Mouse (Mus musculus) kidney, postnatal 0 days (tissue): ENCODE measurements around the gene Vmn2r1. TPM values are rescaled to one million over a fixed set of nuclear protein-coding genes. Genes with fewer than 3 reads are reported as not detected.

ENCODE experiments used
- ATAC-seq: fragments of 200-750 bp; cut with Nextera tagmentation; replicated peaks from 2 replicates; pipeline ENCODE4 v1.8.0; 2017; ENCODE audit warnings: low read depth, moderate number of reproducible peaks, moderate TSS enrichment, moderate library complexity; ENCODE audit not compliant: low FRiP score
- DNase-seq: peaks from one replicate; pipeline ENCODE4 v3.0.0-alpha.2; 2016; ENCODE audit warnings: low spot score
- H3K27ac ChIP-seq: fragments of 300-500 bp; sonication (generic); 2 replicates; pipeline ENCODE4 v1.5.1; 2014; ENCODE audit warnings: mild to moderate bottlenecking
- H3K27me3 ChIP-seq: fragments of 300-500 bp; sonication (generic); 2 replicates; pipeline ENCODE4 v1.6.1; 2014; ENCODE audit warnings: low read length, mixed read lengths; ENCODE audit not compliant: insufficient read depth
- H3K36me3 ChIP-seq: fragments of 300-500 bp; sonication (generic); 2 replicates; pipeline ENCODE4 v1.6.1; 2014; ENCODE audit warnings: low read length, mixed read lengths; ENCODE audit not compliant: insufficient read depth
- H3K4me1 ChIP-seq: fragments of 300-500 bp; sonication (generic); replicated peaks from 2 replicates; pipeline ENCODE4 v1.6.1; 2014; ENCODE audit warnings: antibody characterized with exemption, low read length, mixed read lengths; ENCODE audit not compliant: insufficient read depth
- H3K4me2 ChIP-seq: fragments of 300-500 bp; sonication (generic); 2 replicates; pipeline ENCODE4 v1.6.1; 2014; ENCODE audit warnings: mild to moderate bottlenecking, low read length, moderate library complexity, mixed read lengths
- H3K4me3 ChIP-seq: fragments of 300-500 bp; sonication (generic); replicated peaks from 2 replicates; pipeline ENCODE4 v1.5.1; 2014; ENCODE audit warnings: low read depth, low read length
- H3K9ac ChIP-seq: fragments of 300-500 bp; sonication (generic); 2 replicates; pipeline ENCODE4 v1.6.1; 2014; ENCODE audit warnings: low read depth, low read length
- H3K9me3 ChIP-seq: fragments of 300-500 bp; sonication (generic); replicated peaks from 2 replicates; pipeline ENCODE4 v1.6.1; 2016; ENCODE audit warnings: low read length, inconsistent platforms, mixed read lengths
- CTCF ChIP-seq: IDR thresholded peaks from 2 replicates; pipeline ENCODE4 v1.5.1; 2016; ENCODE audit warnings: antibody characterized with exemption, low read depth, mild to moderate bottlenecking, moderate library complexity
- WGBS: fragments of 180-500 bp; shearing (Covaris S2); extraction: QIAGEN DNeasy Blood & Tissue Kit; methylation state at CpG from one replicate; pipeline ENCODE4 v1.1.7; 2014; 5-methylcytosine and 5-hydroxymethylcytosine counted together
- polyA plus RNA-seq: library from polyadenylated mRNA; unstranded; fragments of >200 nt; fragmentation: Nextera tagmentation; extraction: Ambion mirVana; gene quantifications from 2 replicates; pipeline ENCODE4 v1.2.1, GENCODE M21; 2015

Gene Vmn2r1
- 0.05 and 0.09 TPM in 2 replicates for polyA plus RNA-seq

- no peak for TF ChIP-seq CTCF
- ATAC-seq (no peak), DNase-seq (no peak)
- no peaks in the 10 kb centered on the region for H3K27me3 ChIP-seq
- H3K9me3 ChIP-seq: no peaks in the 10 kb centered on the region
- no peaks in the 10 kb centered on the region for H3K36me3 ChIP-seq
- H3K27ac ChIP-seq: no peak within 1 kb of the TSS
- no peak within 1 kb of the TSS for H3K9ac ChIP-seq
- 80% methylated on average over 4 of the region's 4 CpGs for WGBS
- no peak within 1 kb of the TSS for H3K4me3 ChIP-seq
- no peaks in the 10 kb centered on the region for H3K4me1 ChIP-seq
- H3K4me2 ChIP-seq: no peak within 1 kb of the TSS
These were observed at the start of gene Vmn2r1 for GRCm38 (mm10) chr3:64081247-64081646. Vmn2r1 (plus strand) TSS chr3:64081547.

GRCm38 (mm10) chr3:64038136-64038841 lies 43.1 kb upstream of the Vmn2r1 start:
- no peaks in the 10 kb centered on the region for H3K27me3 ChIP-seq
- no peaks in the 10 kb centered on the region for H3K9me3 ChIP-seq
- no peak overlapping the region for H3K27ac ChIP-seq
- 59% methylated on average over 7 of the region's 7 CpGs for WGBS
- no peak overlapping the region for H3K4me3 ChIP-seq
- TF ChIP-seq CTCF: no peak
- no peak overlapping the region for H3K9ac ChIP-seq
- no peak for ATAC-seq
- no peaks in the 10 kb centered on the region for H3K4me1 ChIP-seq
- no peak overlapping the region for H3K4me2 ChIP-seq
- no peak for DNase-seq
- H3K36me3 ChIP-seq: no peaks in the 10 kb centered on the region

- H3K4me2 ChIP-seq: peak overlapping the region; percentile 63
- no peaks in the 10 kb centered on the region for H3K4me1 ChIP-seq
- H3K27me3 ChIP-seq: no peaks in the 10 kb centered on the region
- peak overlapping the region; percentile 47; the same call in 1 of the 2 replicates for H3K9ac ChIP-seq
- peak; percentile 93 for TF ChIP-seq CTCF
- peak overlapping the region; percentile 28 for H3K4me3 ChIP-seq
- 12% methylated on average over 25 of the region's 25 CpGs for WGBS
- H3K9me3 ChIP-seq: no peaks in the 10 kb centered on the region
- ATAC-seq (peak; percentile 79), DNase-seq (peak; percentile 93)
- H3K36me3 ChIP-seq: no peaks in the 10 kb centered on the region
- no peak overlapping the region for H3K27ac ChIP-seq
These were observed 41.2 kb upstream of the Vmn2r1 start for GRCm38 (mm10) chr3:64039818-64040784.

- 83% methylated on average over 1 of the region's 1 CpGs for WGBS
- Histone ChIP-seq H3K4me2 (no peak overlapping the region), H3K27me3 (no peaks in the 10 kb centered on the region), H3K36me3 (no peaks in the 10 kb centered on the region), H3K27ac (no peak overlapping the region), H3K4me3 (no peak overlapping the region), H3K9me3 (no peaks in the 10 kb centered on the region), H3K9ac (no peak overlapping the region), H3K4me1 (no peaks in the 10 kb centered on the region)
- DNase-seq (no peak), ATAC-seq (no peak)
- TF ChIP-seq CTCF: no peak
These were observed 31.4 kb downstream of the Vmn2r1 start for GRCm38 (mm10) chr3:64112707-64113106.

GRCm38 (mm10) chr3:64113352-64114046 lies 32.2 kb downstream of the Vmn2r1 start:
- Histone ChIP-seq H3K4me3 (no peak overlapping the region), H3K27me3 (no peaks in the 10 kb centered on the region), H3K27ac (no peak overlapping the region), H3K9ac (no peak overlapping the region), H3K36me3 (no peaks in the 10 kb centered on the region), H3K4me2 (no peak overlapping the region), H3K9me3 (no peaks in the 10 kb centered on the region), H3K4me1 (no peaks in the 10 kb centered on the region)
- WGBS: 86% methylated on average over 11 of the region's 11 CpGs
- TF ChIP-seq CTCF: no peak
- ATAC-seq (no peak), DNase-seq (no peak)
